Mouse (Mus musculus): ENCODE measurements around the gene Tmem125. TPM values are rescaled to one million over a fixed set of nuclear protein-coding genes. Genes with fewer than 3 reads are reported as not detected.

Gene Tmem125
- 10.0 and 17.5 TPM in 2 replicates for polyA plus RNA-seq (2021; fragmentation: Nextera tagmentation)
- long read RNA-seq, experiment 1, transcript Tmem125-203 (2 exons, 717 nt) = major isoform, 48 of 58 reads
- long read RNA-seq, experiment 1, partial matches to known transcripts = 0 of 58 reads
- long read RNA-seq, experiment 1, other reads (novel, unspliced or antisense) = 6 of 58 reads
- long read RNA-seq, experiment 2, transcript Tmem125-203 (2 exons, 717 nt) = major isoform, 16 of 20 reads
- long read RNA-seq, experiment 2, partial matches to known transcripts = 0 of 20 reads
- long read RNA-seq, experiment 2, other reads (novel, unspliced or antisense) = 3 of 20 reads

DNA sequence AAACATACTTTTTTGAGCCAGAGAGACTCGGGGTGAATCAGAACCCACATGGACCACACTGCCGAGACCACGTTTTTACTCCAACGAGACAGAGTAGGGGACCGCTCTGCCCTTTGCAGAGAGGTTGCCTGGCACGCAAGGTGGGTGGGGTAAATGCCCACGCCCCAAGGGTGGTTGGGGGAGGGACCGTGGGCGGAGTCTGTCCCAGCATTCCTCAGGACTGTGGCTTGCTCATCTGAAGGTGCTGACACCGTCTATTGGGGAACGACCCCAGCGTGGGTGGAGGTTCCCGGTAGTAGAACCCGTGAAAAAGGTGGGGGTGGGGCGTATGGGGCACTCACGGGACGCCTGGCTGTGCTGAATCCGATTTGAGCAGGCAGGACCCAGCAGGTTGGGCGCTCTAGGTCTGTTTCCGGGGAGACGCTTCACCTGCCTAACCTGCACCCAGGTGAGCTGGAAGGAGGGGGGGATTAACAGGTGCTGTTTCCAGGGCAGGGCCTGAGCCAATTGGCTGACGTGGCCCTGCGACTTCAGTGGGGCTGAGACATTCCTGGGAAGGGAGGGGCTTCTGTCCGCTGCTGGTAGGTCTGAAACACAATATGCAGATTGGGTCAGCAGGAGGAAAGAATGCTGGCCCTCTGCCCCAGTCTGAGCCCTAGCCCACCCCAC is at the start of gene Tmem125:
Tmem125 (minus strand) TSS at position 453 of the 669 bp plus-strand sequence.

DNA sequence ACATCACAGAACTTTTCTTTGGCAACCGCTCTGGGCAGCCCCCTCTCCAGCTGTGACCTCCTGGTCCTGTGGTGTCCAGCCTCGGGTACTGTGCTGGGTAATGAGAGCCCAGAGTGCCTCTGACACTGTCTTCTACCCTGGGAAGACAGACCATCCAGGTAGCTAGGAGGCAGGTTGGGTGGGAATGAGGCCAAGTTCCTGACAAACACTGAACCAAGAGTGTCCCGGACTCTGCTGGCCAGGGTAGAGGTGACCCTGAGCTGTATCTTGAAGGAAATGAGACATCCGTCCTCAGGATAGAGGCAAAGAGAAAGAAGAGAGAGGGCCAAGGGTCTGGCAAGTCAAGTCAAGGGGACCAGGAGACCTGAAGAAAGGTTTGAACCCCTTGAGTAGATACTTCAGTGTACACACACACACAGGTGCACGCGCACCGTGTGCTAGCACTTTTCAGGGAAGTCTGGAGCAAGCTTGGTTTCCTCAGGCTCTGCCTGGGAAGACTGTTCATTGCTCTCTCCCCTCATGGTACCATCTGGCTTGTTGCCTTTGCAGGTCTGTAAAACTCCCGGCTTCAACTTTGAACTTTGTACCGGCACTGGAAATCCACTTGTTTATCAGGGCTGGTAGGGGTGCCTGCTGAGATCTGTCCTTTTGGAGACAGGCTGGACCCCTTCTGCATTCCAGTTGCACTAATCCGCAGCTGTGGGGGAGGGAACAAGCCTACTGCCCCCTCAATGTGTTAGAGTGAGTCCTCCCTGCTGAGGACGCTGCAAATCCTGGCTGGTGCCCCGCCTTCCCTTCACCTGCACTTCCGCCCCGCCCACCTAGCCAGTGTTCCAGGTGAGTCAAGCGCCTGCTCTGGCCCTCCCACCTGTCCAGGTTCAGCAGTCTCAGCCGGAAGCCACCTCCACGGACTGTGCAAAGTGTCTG is 17.2 kb downstream of the Tmem125 start, which contains the start of gene 2610528J11Rik:
2610528J11Rik (plus strand) TSS at position 592 of the 927 bp plus-strand sequence.

Other genes with a start within 250 kb of the Tmem125 start
- gene Szt2, start 134.8 kb downstream of the Tmem125 start, polyA plus RNA-seq (2021; fragmentation: Nextera tagmentation) = 1.8 and 2.6 TPM in 2 replicates
- 50.7 and 52.7 TPM in 2 replicates for gene Med8, start 134.7 kb downstream of the Tmem125 start, polyA plus RNA-seq (2021; fragmentation: Nextera tagmentation)
- gene Elovl1, start 116.0 kb downstream of the Tmem125 start, polyA plus RNA-seq (2021; fragmentation: Nextera tagmentation) = 20.0 and 21.3 TPM in 2 replicates
- 1.2 and 1.4 TPM in 2 replicates for gene Cdc20, start 106.7 kb downstream of the Tmem125 start, polyA plus RNA-seq (2021; fragmentation: Nextera tagmentation)
- gene Mpl, start 86.5 kb downstream of the Tmem125 start, polyA plus RNA-seq (2021; fragmentation: Nextera tagmentation) = 0.59 and 1.0 TPM in 2 replicates
- 2.3 and 2.5 TPM in 2 replicates for gene Tie1, start 54.0 kb downstream of the Tmem125 start, polyA plus RNA-seq (2021; fragmentation: Nextera tagmentation)
- gene 2610528J11Rik, start 17.0 kb downstream of the Tmem125 start, polyA plus RNA-seq (2021; fragmentation: Nextera tagmentation) = not detected in 2 replicates
- gene Cfap57, start 76.7 kb upstream of the Tmem125 start, polyA plus RNA-seq (2021; fragmentation: Nextera tagmentation) = 0.35 and 0.40 TPM in 2 replicates
- 38.1 and 47.7 TPM in 2 replicates for gene Ebna1bp2, start 76.8 kb upstream of the Tmem125 start, polyA plus RNA-seq (2021; fragmentation: Nextera tagmentation)
- not detected in 2 replicates for gene Olfr62, start 114.9 kb upstream of the Tmem125 start, polyA plus RNA-seq (2021; fragmentation: Nextera tagmentation)
- not detected in 2 replicates for gene Olfr1342, start 148.7 kb upstream of the Tmem125 start, polyA plus RNA-seq (2021; fragmentation: Nextera tagmentation)
- gene Olfr1341, start 159.5 kb upstream of the Tmem125 start, polyA plus RNA-seq (2021; fragmentation: Nextera tagmentation) = not detected in 2 replicates
- not detected in 2 replicates for gene Olfr1340, start 176.1 kb upstream of the Tmem125 start, polyA plus RNA-seq (2021; fragmentation: Nextera tagmentation)
- gene Olfr1339, start 188.1 kb upstream of the Tmem125 start, polyA plus RNA-seq (2021; fragmentation: Nextera tagmentation) = not detected in 2 replicates
- not detected in 2 replicates for gene Olfr1338, start 214.7 kb upstream of the Tmem125 start, polyA plus RNA-seq (2021; fragmentation: Nextera tagmentation)
- not detected in 2 replicates for gene Olfr1337, start 238.5 kb upstream of the Tmem125 start, polyA plus RNA-seq (2021; fragmentation: Nextera tagmentation)